Mouse (Mus musculus) embryonic fibroblast, embryonic 13.5 days (primary cell): ENCODE measurements around the gene Sytl3.

Source experiments
- CTCF ChIP-seq: IDR thresholded peaks from 2 replicates; pipeline ENCODE4 v1.5.1; 2011; ENCODE audit warnings: mild to moderate bottlenecking, control low read depth, low read length, moderate library complexity, borderline replicate concordance; ENCODE audit not compliant: insufficient read depth
- POLR2A ChIP-seq: IDR thresholded peaks from 2 replicates; pipeline ENCODE4 v1.6.1; 2011; ENCODE audit warnings: low read depth, mild to moderate bottlenecking, control low read depth, low read length, moderate library complexity

- TF ChIP-seq CTCF (no peak), POLR2A (no peak)
Measured at GRCm38 (mm10) chr17:6731132-6731531, 72.2 kb downstream of the Sytl3 start.
